Mouse (Mus musculus): Measurements from ENCODE around the gene Smurf1.

The Smurf1 gene

GRCm38 (mm10) chr5:144958271-144958670 lies 7.4 kb downstream of the Smurf1 start:
- no peak for DNase-seq (ENCODE audit: low read depth in 1 of 2, low spot score in 2 of 2)

GRCm38 (mm10) chr5:144954432-144954831 lies 11.2 kb downstream of the Smurf1 start:
- no peak for DNase-seq (ENCODE audit: low read depth in 1 of 2, low spot score in 2 of 2)

GRCm38 (mm10) chr5:144952592-144952991 lies 13.1 kb downstream of the Smurf1 start:
- no peak for DNase-seq (ENCODE audit: low read depth in 1 of 2, low spot score in 2 of 2)

GRCm38 (mm10) chr5:144950428-144951051 lies 15.1 kb downstream of the Smurf1 start:
- no peak for DNase-seq (ENCODE audit: low read depth in 1 of 2, low spot score in 2 of 2)

GRCm38 (mm10) chr5:144949856-144950255 lies 15.8 kb downstream of the Smurf1 start:
- DNase-seq (ENCODE audit: low read depth in 1 of 2, low spot score in 2 of 2): no peak

GRCm38 (mm10) chr5:144948422-144948821 lies 17.2 kb downstream of the Smurf1 start:
- DNase-seq (ENCODE audit: low read depth in 1 of 2, low spot score in 2 of 2): no peak

- DNase-seq (ENCODE audit: low read depth in 1 of 2, low spot score in 2 of 2): no peak
These were observed 17.6 kb downstream of the Smurf1 start for GRCm38 (mm10) chr5:144948002-144948401.

GRCm38 (mm10) chr5:144946032-144946431 lies 19.6 kb downstream of the Smurf1 start:
- no peak for DNase-seq (ENCODE audit: low read depth in 1 of 2, low spot score in 2 of 2)

- no peak for DNase-seq (ENCODE audit: low read depth in 1 of 2, low spot score in 2 of 2)
These were observed 20.7 kb downstream of the Smurf1 start for GRCm38 (mm10) chr5:144944932-144945331.

GRCm38 (mm10) chr5:144944370-144944769 lies 21.3 kb downstream of the Smurf1 start:
- DNase-seq (ENCODE audit: low read depth in 1 of 2, low spot score in 2 of 2): no peak

GRCm38 (mm10) chr5:144943346-144943745 lies 22.3 kb downstream of the Smurf1 start:
- DNase-seq (ENCODE audit: low read depth in 1 of 2, low spot score in 2 of 2): no peak

GRCm38 (mm10) chr5:144942431-144942830 lies 23.2 kb downstream of the Smurf1 start:
- DNase-seq (ENCODE audit: low read depth in 1 of 2, low spot score in 2 of 2): no peak

GRCm38 (mm10) chr5:144940904-144941303 lies 24.7 kb downstream of the Smurf1 start:
- no peak for DNase-seq (ENCODE audit: low read depth in 1 of 2, low spot score in 2 of 2)

GRCm38 (mm10) chr5:144937304-144937703 lies 28.3 kb downstream of the Smurf1 start:
- no peak for DNase-seq (ENCODE audit: low read depth in 1 of 2, low spot score in 2 of 2)

GRCm38 (mm10) chr5:144933486-144933885 lies 32.2 kb downstream of the Smurf1 start:
- DNase-seq (ENCODE audit: low read depth in 1 of 2, low spot score in 2 of 2): no peak

GRCm38 (mm10) chr5:144931841-144932240 lies 33.8 kb downstream of the Smurf1 start:
- no peak for DNase-seq (ENCODE audit: low read depth in 1 of 2, low spot score in 2 of 2)

- DNase-seq (ENCODE audit: low read depth in 1 of 2, low spot score in 2 of 2): no peak
These were observed 36.6 kb downstream of the Smurf1 start for GRCm38 (mm10) chr5:144928856-144929713.

GRCm38 (mm10) chr5:144926275-144926674 lies 39.4 kb downstream of the Smurf1 start:
- DNase-seq (ENCODE audit: low read depth in 1 of 2, low spot score in 2 of 2): no peak

- DNase-seq (ENCODE audit: low read depth in 1 of 2, low spot score in 2 of 2): no peak
These were observed 42.3 kb downstream of the Smurf1 start for GRCm38 (mm10) chr5:144923351-144923750.

- no peak for DNase-seq (ENCODE audit: low read depth in 1 of 2, low spot score in 2 of 2)
These were observed 45.9 kb downstream of the Smurf1 start for GRCm38 (mm10) chr5:144919790-144920189.

GRCm38 (mm10) chr5:144919194-144919593 lies 46.5 kb downstream of the Smurf1 start:
- no peak for DNase-seq (ENCODE audit: low read depth in 1 of 2, low spot score in 2 of 2)

- DNase-seq (ENCODE audit: low read depth in 1 of 2, low spot score in 2 of 2): no peak
These were observed 47.4 kb downstream of the Smurf1 start for GRCm38 (mm10) chr5:144918204-144918603.
